Mouse (Mus musculus): ENCODE data around the gene Pacrg. TPM values are rescaled to one million over a fixed set of nuclear protein-coding genes. Genes with fewer than 3 reads are reported as not detected.

Pacrg gene
- total and polyA plus RNA-seq, 2 experiments, result not detected

- H3K9ac ChIP-seq (ENCODE audit: low read depth, low read length), result no peak overlapping the region
- H3K27me3 ChIP-seq (ENCODE audit: control insufficient read depth, insufficient read depth, low read length), result no peaks in the 10 kb centered on the region
- H3K4me3 ChIP-seq (ENCODE audit: insufficient read depth, low read depth, low read length), result no peak overlapping the region
- DNase-seq (ENCODE audit: extremely low read depth, low read depth, low spot score), result no peak
- 79% methylated on average over 4 of the region's 4 CpGs for WGBS
- no peak overlapping the region for H3K27ac ChIP-seq (replicated peaks; ENCODE audit: insufficient read depth, low read depth, low read length)
- no peaks in the 10 kb centered on the region for H3K79me2 ChIP-seq (ENCODE audit: control insufficient read depth, insufficient read depth, low read length)
- H3K36me3 ChIP-seq (ENCODE audit: control insufficient read depth, insufficient read depth, low read length), result no peaks in the 10 kb centered on the region
- no peaks in the 10 kb centered on the region for H3K4me1 ChIP-seq (ENCODE audit: control insufficient read depth, insufficient read depth, low read length)
- TF ChIP-seq POLR2A (IDR thresholded peaks at IDR 0.05; ENCODE audit: extremely low read depth, insufficient read depth, low read length), result no peak
- TF ChIP-seq CTCF (IDR thresholded peaks at IDR 0.05; ENCODE audit: low read depth, low read length), result no peak
Measured at GRCm38 (mm10) chr17:10608146-10608545, 232.0 kb downstream of the Pacrg start.

GRCm38 (mm10) chr17:10606090-10606489, 234.0 kb downstream of the Pacrg start:
- Histone ChIP-seq H3K4me3 (ENCODE audit: insufficient read depth, low read depth, low read length) (no peak overlapping the region), H3K4me1 (ENCODE audit: control insufficient read depth, insufficient read depth, low read length) (no peaks in the 10 kb centered on the region), H3K9ac (ENCODE audit: low read depth, low read length) (no peak overlapping the region), H3K79me2 (ENCODE audit: control insufficient read depth, insufficient read depth, low read length) (no peaks in the 10 kb centered on the region), H3K27ac (replicated peaks; ENCODE audit: insufficient read depth, low read depth, low read length) (no peak overlapping the region), H3K36me3 (ENCODE audit: control insufficient read depth, insufficient read depth, low read length) (no peaks in the 10 kb centered on the region), H3K27me3 (ENCODE audit: control insufficient read depth, insufficient read depth, low read length) (no peaks in the 10 kb centered on the region)
- TF ChIP-seq CTCF (IDR thresholded peaks at IDR 0.05; ENCODE audit: low read depth, low read length) (no peak), POLR2A (IDR thresholded peaks at IDR 0.05; ENCODE audit: extremely low read depth, insufficient read depth, low read length) (no peak)
- WGBS, result 48% methylated on average over 3 of the region's 3 CpGs
- no peak for DNase-seq (ENCODE audit: extremely low read depth, low read depth, low spot score)

- Histone ChIP-seq H3K4me3 (ENCODE audit: insufficient read depth, low read depth, low read length) (no peak overlapping the region), H3K79me2 (ENCODE audit: control insufficient read depth, insufficient read depth, low read length) (no peaks in the 10 kb centered on the region), H3K27ac (replicated peaks; ENCODE audit: insufficient read depth, low read depth, low read length) (no peak overlapping the region), H3K4me1 (ENCODE audit: control insufficient read depth, insufficient read depth, low read length) (no peaks in the 10 kb centered on the region), H3K9ac (ENCODE audit: low read depth, low read length) (no peak overlapping the region), H3K27me3 (ENCODE audit: control insufficient read depth, insufficient read depth, low read length) (no peaks in the 10 kb centered on the region), H3K36me3 (ENCODE audit: control insufficient read depth, insufficient read depth, low read length) (no peaks in the 10 kb centered on the region)
- WGBS, result 95% methylated on average over 4 of the region's 4 CpGs
- no peak for DNase-seq (ENCODE audit: extremely low read depth, low read depth, low spot score)
- no peak for TF ChIP-seq POLR2A (IDR thresholded peaks at IDR 0.05; ENCODE audit: extremely low read depth, insufficient read depth, low read length)
- TF ChIP-seq CTCF (IDR thresholded peaks at IDR 0.05; ENCODE audit: low read depth, low read length), result no peak
Measured at GRCm38 (mm10) chr17:10597741-10598140, 242.4 kb downstream of the Pacrg start.

- no peak for DNase-seq (ENCODE audit: extremely low read depth, low read depth, low spot score)
- TF ChIP-seq CTCF (IDR thresholded peaks at IDR 0.05; ENCODE audit: low read depth, low read length) (no peak), POLR2A (IDR thresholded peaks at IDR 0.05; ENCODE audit: extremely low read depth, insufficient read depth, low read length) (no peak)
- Histone ChIP-seq H3K36me3 (ENCODE audit: control insufficient read depth, insufficient read depth, low read length) (no peaks in the 10 kb centered on the region), H3K4me3 (ENCODE audit: insufficient read depth, low read depth, low read length) (no peak overlapping the region), H3K9ac (ENCODE audit: low read depth, low read length) (no peak overlapping the region), H3K4me1 (ENCODE audit: control insufficient read depth, insufficient read depth, low read length) (no peaks in the 10 kb centered on the region), H3K27ac (replicated peaks; ENCODE audit: insufficient read depth, low read depth, low read length) (no peak overlapping the region), H3K27me3 (ENCODE audit: control insufficient read depth, insufficient read depth, low read length) (no peaks in the 10 kb centered on the region), H3K79me2 (ENCODE audit: control insufficient read depth, insufficient read depth, low read length) (no peaks in the 10 kb centered on the region)
- 84% methylated on average over 7 of the region's 7 CpGs for WGBS
Measured at GRCm38 (mm10) chr17:10589604-10590003, 250.5 kb downstream of the Pacrg start.

- Histone ChIP-seq H3K4me3 (ENCODE audit: insufficient read depth, low read depth, low read length) (no peak overlapping the region), H3K27ac (replicated peaks; ENCODE audit: insufficient read depth, low read depth, low read length) (no peak overlapping the region), H3K36me3 (ENCODE audit: control insufficient read depth, insufficient read depth, low read length) (no peaks in the 10 kb centered on the region), H3K27me3 (ENCODE audit: control insufficient read depth, insufficient read depth, low read length) (no peaks in the 10 kb centered on the region), H3K79me2 (ENCODE audit: control insufficient read depth, insufficient read depth, low read length) (no peaks in the 10 kb centered on the region), H3K9ac (ENCODE audit: low read depth, low read length) (no peak overlapping the region), H3K4me1 (ENCODE audit: control insufficient read depth, insufficient read depth, low read length) (no peaks in the 10 kb centered on the region)
- 84% methylated on average over 7 of the region's 7 CpGs for WGBS
- DNase-seq (ENCODE audit: extremely low read depth, low read depth, low spot score), result no peak
- TF ChIP-seq POLR2A (IDR thresholded peaks at IDR 0.05; ENCODE audit: extremely low read depth, insufficient read depth, low read length) (no peak), CTCF (IDR thresholded peaks at IDR 0.05; ENCODE audit: low read depth, low read length) (no peak)
Measured at GRCm38 (mm10) chr17:10588922-10589400, 251.2 kb downstream of the Pacrg start.

- no peak overlapping the region for H3K9ac ChIP-seq (ENCODE audit: low read depth, low read length)
- no peaks in the 10 kb centered on the region for H3K79me2 ChIP-seq (ENCODE audit: control insufficient read depth, insufficient read depth, low read length)
- DNase-seq (ENCODE audit: extremely low read depth, low read depth, low spot score), result no peak
- no peak overlapping the region for H3K27ac ChIP-seq (replicated peaks; ENCODE audit: insufficient read depth, low read depth, low read length)
- H3K4me1 ChIP-seq (ENCODE audit: control insufficient read depth, insufficient read depth, low read length), result no peaks in the 10 kb centered on the region
- H3K27me3 ChIP-seq (ENCODE audit: control insufficient read depth, insufficient read depth, low read length), result no peaks in the 10 kb centered on the region
- 83% methylated on average over 3 of the region's 3 CpGs for WGBS
- H3K36me3 ChIP-seq (ENCODE audit: control insufficient read depth, insufficient read depth, low read length), result no peaks in the 10 kb centered on the region
- TF ChIP-seq POLR2A (IDR thresholded peaks at IDR 0.05; ENCODE audit: extremely low read depth, insufficient read depth, low read length) (no peak), CTCF (IDR thresholded peaks at IDR 0.05; ENCODE audit: low read depth, low read length) (no peak)
- no peak overlapping the region for H3K4me3 ChIP-seq (ENCODE audit: insufficient read depth, low read depth, low read length)
Measured at GRCm38 (mm10) chr17:10583301-10583700, 256.8 kb downstream of the Pacrg start.

Data from liver, adult 2 months (tissue).